Mouse (Mus musculus) MEL (cell line): Measurements from ENCODE around the gene Lrp6. TPM values are rescaled to one million over a fixed set of nuclear protein-coding genes. Genes with fewer than 3 reads are reported as not detected.

Experiments
- DNase-seq: peaks from one replicate; pipeline ENCODE4 v3.0.0; 2011; ENCODE audit warnings: low read depth, low spot score
- H3K27ac ChIP-seq: 2 replicates; pipeline ENCODE4 v1.5.1; 2012; ENCODE audit warnings: low read depth, mild to moderate bottlenecking, control low read depth, low read length, moderate library complexity; ENCODE audit not compliant: control insufficient read depth
- H3K27me3 ChIP-seq, 2 experiments: fragments of 150-350 bp in 1 of 2; sonication (generic) in 1 of 2; 2 replicates each; pipeline ENCODE4 v1.6.1; 2012; ENCODE audit warnings: low read length in 2 of 2, mild to moderate bottlenecking in 2 of 2, improper control_type of control experiment in 1 of 2, moderate library complexity in 1 of 2; ENCODE audit not compliant: insufficient read depth in 2 of 2, control insufficient read depth in 1 of 2
- H3K36me3 ChIP-seq, 2 experiments: 2 replicates each; pipeline ENCODE4 v1.6.1; 2012 to 2014; ENCODE audit warnings: low read length in 2 of 2, improper control_type of control experiment in 1 of 2, inconsistent platforms in 1 of 2, mild to moderate bottlenecking in 1 of 2; ENCODE audit not compliant: insufficient read depth in 2 of 2, control insufficient read depth in 1 of 2
- H3K4me1 ChIP-seq, 2 experiments: fragments of 150-350 bp in 1 of 2; sonication (generic) in 1 of 2; 2 replicates each; pipeline ENCODE4 v1.6.1; 2012; ENCODE audit warnings: low read length in 2 of 2, improper control_type of control experiment in 1 of 2, mild to moderate bottlenecking in 1 of 2; ENCODE audit not compliant: insufficient read depth in 2 of 2, control insufficient read depth in 1 of 2
- H3K4me3 ChIP-seq, 2 experiments: fragments of 150-350 bp in 1 of 2; sonication (generic) in 1 of 2; 2 replicates each; pipeline ENCODE4 v1.5.1; 2012; ENCODE audit warnings: low read depth in 2 of 2, low read length in 2 of 2, mild to moderate bottlenecking in 2 of 2, moderate library complexity in 2 of 2, control low read depth in 1 of 2, improper control_type of control experiment in 1 of 2; ENCODE audit not compliant: control insufficient read depth in 1 of 2, insufficient read depth in 1 of 2
- H3K79me2 ChIP-seq: 2 replicates; pipeline ENCODE4 v1.6.1; 2012; ENCODE audit warnings: mild to moderate bottlenecking, low read length, moderate library complexity; ENCODE audit not compliant: control insufficient read depth, poor library complexity, insufficient read depth
- H3K9ac ChIP-seq: 2 replicates; pipeline ENCODE4 v1.6.1; 2012; ENCODE audit warnings: low read depth, mild to moderate bottlenecking, control low read depth, low read length, moderate library complexity; ENCODE audit not compliant: control insufficient read depth, poor library complexity, severe bottlenecking
- H3K9me3 ChIP-seq: fragments of 150-350 bp; sonication (generic); replicated peaks from 2 replicates; pipeline ENCODE4 v1.6.1; 2012; ENCODE audit warnings: mild to moderate bottlenecking, low read length, improper control_type of control experiment, moderate library complexity; ENCODE audit not compliant: insufficient read depth
- CHD2 ChIP-seq: IDR thresholded peaks from 2 replicates; pipeline ENCODE4 v1.6.1; 2011; ENCODE audit warnings: low read length, improper control_type of control experiment
- CTCF ChIP-seq, 3 experiments: IDR thresholded peaks in 2 of 3; conservative IDR thresholded peaks in 1 of 3; 2 replicates each; pipeline ENCODE4 v1.5.1; 2011 to 2012; ENCODE audit warnings: low read length in 3 of 3, low read depth in 2 of 3, mild to moderate bottlenecking in 2 of 3, improper control_type of control experiment in 1 of 3, inconsistent platforms in 1 of 3, mixed read lengths in 1 of 3, moderate library complexity in 1 of 3; ENCODE audit not compliant: control insufficient read depth in 1 of 3, insufficient read depth in 1 of 3, poor library complexity in 1 of 3, severe bottlenecking in 1 of 3
- ETS1 ChIP-seq: IDR thresholded peaks from 2 replicates; pipeline ENCODE4 v1.6.1; 2012; ENCODE audit warnings: low read depth, mild to moderate bottlenecking, inconsistent platforms, low read length, improper control_type of control experiment, moderate library complexity
- GABPA ChIP-seq: IDR thresholded peaks from 2 replicates; pipeline ENCODE4 v1.6.1; 2012; ENCODE audit warnings: low read depth, mild to moderate bottlenecking, inconsistent platforms, low read length, improper control_type of control experiment, moderate library complexity
- HCFC1 ChIP-seq: IDR thresholded peaks from 2 replicates; pipeline ENCODE4 v1.6.1; 2012; ENCODE audit warnings: low read depth, mild to moderate bottlenecking, inconsistent platforms, low read length, improper control_type of control experiment, moderate library complexity
- MAFK ChIP-seq: IDR thresholded peaks from 2 replicates; pipeline ENCODE4 v1.6.1; 2011; ENCODE audit warnings: low read depth, mild to moderate bottlenecking, low read length, improper control_type of control experiment, borderline replicate concordance
- MAX ChIP-seq: IDR thresholded peaks from 2 replicates; pipeline ENCODE4 v1.6.1; 2011; ENCODE audit warnings: low read length, improper control_type of control experiment
- MAZ ChIP-seq: IDR thresholded peaks from 2 replicates; pipeline ENCODE4 v1.6.1; 2012; ENCODE audit warnings: low read depth, mild to moderate bottlenecking, inconsistent platforms, low read length, improper control_type of control experiment
- MYB ChIP-seq: IDR thresholded peaks from 2 replicates; pipeline ENCODE4 v1.6.1; 2011; ENCODE audit warnings: mild to moderate bottlenecking, low read depth, low read length, improper control_type of control experiment
- NELFE ChIP-seq: IDR thresholded peaks from 2 replicates; pipeline ENCODE4 v1.6.1; 2011; ENCODE audit warnings: low read depth, low read length, improper control_type of control experiment
- SIN3A ChIP-seq: IDR thresholded peaks from 2 replicates; pipeline ENCODE4 v1.6.1; 2012; ENCODE audit warnings: low read length, improper control_type of control experiment, inconsistent platforms
- UBTF ChIP-seq: IDR thresholded peaks from 2 replicates; pipeline ENCODE4 v1.6.1; 2012; ENCODE audit warnings: low read depth, mild to moderate bottlenecking, inconsistent platforms, low read length, improper control_type of control experiment, moderate library complexity, borderline replicate concordance; ENCODE audit not compliant: insufficient read depth
- USF2 ChIP-seq, 2 experiments: IDR thresholded peaks; 2 replicates each; pipeline ENCODE4 v1.6.1; 2011 to 2012; ENCODE audit warnings: improper control_type of control experiment in 2 of 2, low read length in 2 of 2, borderline replicate concordance in 1 of 2, inconsistent platforms in 1 of 2, low read depth in 1 of 2, mild to moderate bottlenecking in 1 of 2; ENCODE audit not compliant: insufficient read depth in 1 of 2
- ZC3H11A ChIP-seq: IDR thresholded peaks from 2 replicates; pipeline ENCODE4 v1.6.1; 2012; ENCODE audit warnings: low read depth, mild to moderate bottlenecking, inconsistent platforms, low read length, improper control_type of control experiment
- ZKSCAN1 ChIP-seq: IDR thresholded peaks from 2 replicates; pipeline ENCODE4 v1.6.1; 2012; ENCODE audit warnings: low read depth, mild to moderate bottlenecking, inconsistent platforms, low read length, improper control_type of control experiment, moderate library complexity
- polyA plus RNA-seq, 2 experiments: library from polyadenylated mRNA; stranded (reverse) in 1 of 2; unstranded in 1 of 2; fragments of >175 nt in 1 of 2; fragments of >200 nt in 1 of 2; gene quantifications; 2 replicates each; pipeline versions ENCODE4 v1.2.1 to v1.2.4; 2012; ENCODE audit warnings: low replicate concordance in 2 of 2, low read depth in 1 of 2; ENCODE audit not compliant: insufficient read length in 2 of 2, insufficient read depth in 1 of 2, missing spikeins in 1 of 2
- total RNA-seq: library from RNA; depleted of rRNA; stranded (reverse); fragments of 300-350 nt; gene quantifications from 2 replicates; pipeline ENCODE4 v1.2.3, GENCODE M21; 2012

The Lrp6 gene
- total and polyA plus RNA-seq, 3 experiments, result 13.1 to 25.7 (median 17.2) TPM

DNA sequence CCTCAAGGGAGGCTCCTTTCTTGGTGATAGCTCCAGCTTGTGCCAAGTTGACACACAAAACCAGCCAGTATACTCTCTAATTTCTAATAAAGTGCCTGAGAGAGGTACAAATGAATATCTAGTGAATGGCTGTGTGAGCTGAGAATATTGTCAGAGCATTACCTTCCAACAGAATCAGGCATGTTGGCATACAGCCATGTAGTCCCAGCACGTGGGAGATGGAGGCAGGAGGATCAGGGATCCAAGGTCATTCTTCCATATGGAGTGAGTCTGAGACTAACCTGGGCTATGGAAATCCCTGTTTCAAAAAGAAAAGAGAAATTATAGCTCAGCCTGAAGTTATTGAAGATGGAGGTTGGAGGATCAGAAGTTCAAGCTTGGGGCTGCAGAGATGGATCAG, 32.5 kb upstream of the Lrp6 start:
- no peak overlapping the region for H3K4me3 ChIP-seq
- no peak for DNase-seq
- no peaks in the 10 kb centered on the region for H3K27me3 ChIP-seq
- no peak overlapping the region for H3K9ac ChIP-seq
- H3K36me3 ChIP-seq, result peaks cover 0 to 2% of the 10 kb centered on the region in 2 experiments; a peak in 2 of 4 replicates
- no peaks in the 10 kb centered on the region for H3K9me3 ChIP-seq
- H3K27ac ChIP-seq, result no peak overlapping the region
- H3K4me1 ChIP-seq, result peaks cover 2% of the 10 kb centered on the region in 2 experiments
- no peaks in the 10 kb centered on the region for H3K79me2 ChIP-seq
- TF ChIP-seq MAZ, result no peak
- no peak for TF ChIP-seq UBTF
- TF ChIP-seq MYB, result no peak
- no peak for TF ChIP-seq ZKSCAN1

DNA sequence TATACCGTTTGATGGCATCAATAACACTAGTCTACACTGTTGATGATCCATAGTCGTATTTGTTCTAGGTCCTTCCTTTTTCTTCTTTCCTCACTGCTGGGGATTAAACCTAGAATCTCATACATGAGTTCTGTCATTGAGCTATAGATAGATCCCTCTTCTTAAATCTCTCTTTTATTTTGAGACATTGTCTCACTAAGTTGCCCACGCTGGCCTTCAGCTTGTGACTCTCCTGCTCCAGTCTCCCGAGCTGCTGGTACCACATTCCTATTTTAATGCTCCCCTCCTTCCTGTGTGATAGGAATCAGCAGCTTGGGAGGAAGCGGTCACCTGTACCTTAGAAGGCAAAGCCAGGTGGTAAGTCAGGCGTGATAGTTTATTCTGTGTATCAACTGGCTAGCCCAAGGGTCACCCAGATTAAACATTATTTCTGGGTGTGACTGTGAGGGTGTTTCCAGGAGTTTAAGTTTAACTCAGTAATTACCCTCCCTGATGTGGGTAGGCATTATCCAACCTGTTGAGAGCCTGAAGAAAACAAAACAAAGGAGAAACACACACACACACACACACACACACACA, 31.0 kb upstream of the Lrp6 start:
- H3K27ac ChIP-seq, result no peak overlapping the region

DNA sequence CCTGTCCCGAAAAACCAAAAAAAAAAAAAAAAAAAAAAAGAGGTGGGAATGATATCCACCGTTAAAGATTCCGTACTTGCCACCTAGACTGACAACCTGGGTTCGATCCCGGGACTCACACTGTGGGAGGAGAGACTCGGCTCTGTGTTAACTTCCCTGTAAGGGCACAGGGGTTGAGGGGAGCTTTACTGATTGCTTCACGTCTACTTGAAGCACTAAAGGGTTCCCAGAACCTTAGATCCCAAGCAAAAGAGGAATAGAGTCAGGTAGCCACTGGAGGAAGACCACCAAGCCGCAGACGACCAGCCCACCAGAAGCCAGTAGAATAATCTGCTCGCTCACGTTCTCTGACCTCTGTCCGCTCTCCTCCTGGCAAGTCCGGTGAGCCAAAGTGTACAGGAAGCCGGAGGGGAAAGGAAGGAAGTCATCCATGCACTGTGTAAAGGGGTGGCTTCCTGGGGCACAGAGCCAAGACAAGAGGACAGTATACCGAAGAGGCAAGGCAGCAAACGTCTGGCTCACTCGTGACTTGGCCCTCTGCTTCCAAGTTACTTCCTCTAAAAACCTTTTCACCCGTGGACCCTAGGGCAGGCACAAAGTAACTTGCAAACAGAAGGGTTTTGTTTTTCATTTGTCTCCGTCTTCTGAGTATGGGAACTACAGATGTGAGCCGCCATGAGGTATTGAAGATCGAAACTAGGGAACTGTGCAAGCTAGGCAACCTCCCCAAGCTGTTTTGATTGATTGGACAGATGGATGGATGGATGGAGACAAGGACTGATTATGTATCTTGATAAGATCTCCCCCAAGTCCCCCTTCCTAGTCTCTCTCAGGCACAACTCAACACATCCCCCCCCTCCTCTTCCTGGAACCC, 28.0 kb upstream of the Lrp6 start:
- H3K27ac ChIP-seq, result no peak overlapping the region
- no peaks in the 10 kb centered on the region for H3K9me3 ChIP-seq
- no peak overlapping the region for H3K9ac ChIP-seq
- no peak for DNase-seq
- no peak overlapping the region for H3K4me3 ChIP-seq
- TF ChIP-seq USF2 (IDR thresholded peaks at IDR 0.05; ENCODE audit: borderline replicate concordance in 1 of 2, insufficient read depth in 1 of 2, low read depth in 1 of 2, low read length in 2 of 2) (no peak), ETS1 (no peak), GABPA (no peak), CTCF (IDR thresholded peaks at IDR 0.05 in 2 of 3, conservative IDR thresholded peaks at IDR 0.05 in 1 of 3; ENCODE audit: control insufficient read depth in 1 of 3, insufficient read depth in 1 of 3, low read depth in 2 of 3, low read length in 3 of 3, poor library complexity in 1 of 3, severe bottlenecking in 1 of 3) (no peak), MAFK (no peak), ZC3H11A (no peak), MAX (no peak), CHD2 (no peak), NELFE (no peak)
- TF ChIP-seq, all 39 proteins: peak for 0
- Histone ChIP-seq H3K79me2 (no peaks in the 10 kb centered on the region), H3K36me3 (no peaks in the 10 kb centered on the region), H3K27me3 (no peaks in the 10 kb centered on the region), H3K4me1 (no peaks in the 10 kb centered on the region)

More for the DNA sequence above, 31.0 kb upstream of the Lrp6 start:
- TF ChIP-seq SIN3A, result no peak
- no peak for TF ChIP-seq HCFC1
- no peak for TF ChIP-seq MAZ
- TF ChIP-seq, all 39 proteins: peak for 0
- H3K79me2 ChIP-seq, result no peaks in the 10 kb centered on the region
- H3K4me1 ChIP-seq, result peaks cover 2% of the 10 kb centered on the region in 2 experiments
- DNase-seq, result no peak
- H3K27me3 ChIP-seq, result no peaks in the 10 kb centered on the region
- no peak overlapping the region for H3K9ac ChIP-seq
- H3K4me3 ChIP-seq, result no peak overlapping the region
- peaks cover 0 to 2% of the 10 kb centered on the region in 2 experiments; a peak in 2 of 4 replicates for H3K36me3 ChIP-seq
- H3K9me3 ChIP-seq, result no peaks in the 10 kb centered on the region
